Mouse (Mus musculus) hindbrain, embryonic 12.5 days (tissue): ENCODE data around the gene Rspo1. TPM values are rescaled to one million over a fixed set of nuclear protein-coding genes. Genes with fewer than 3 reads are reported as not detected.

Source experiments
- ATAC-seq: fragments of 200-750 bp; cut with Nextera tagmentation; 2 replicates; pipeline ENCODE4 v1.8.0; 2017; ENCODE audit warnings: moderate TSS enrichment; ENCODE audit not compliant: low FRiP score
- H3K27ac ChIP-seq: fragments of 300-500 bp; sonication (generic); 2 replicates; pipeline ENCODE4 v1.5.1; 2016; ENCODE audit warnings: mild to moderate bottlenecking
- H3K27me3 ChIP-seq: fragments of 300-500 bp; sonication (generic); 2 replicates; pipeline ENCODE4 v1.6.1; 2016; ENCODE audit warnings: mild to moderate bottlenecking
- H3K36me3 ChIP-seq: fragments of 300-500 bp; sonication (generic); 2 replicates; pipeline ENCODE4 v1.6.1; 2016; ENCODE audit warnings: mild to moderate bottlenecking
- H3K4me1 ChIP-seq: fragments of 300-500 bp; sonication (generic); 2 replicates; pipeline ENCODE4 v1.6.1; 2016
- H3K4me2 ChIP-seq: fragments of 300-500 bp; sonication (generic); replicated peaks from 2 replicates; pipeline ENCODE4 v1.6.1; 2016; ENCODE audit warnings: mild to moderate bottlenecking
- H3K4me3 ChIP-seq: fragments of 300-500 bp; sonication (generic); 2 replicates; pipeline ENCODE4 v1.5.1; 2016; ENCODE audit warnings: mild to moderate bottlenecking
- H3K9ac ChIP-seq: fragments of 300-500 bp; sonication (generic); 2 replicates; pipeline ENCODE4 v1.6.1; 2016; ENCODE audit warnings: mild to moderate bottlenecking, moderate library complexity
- H3K9me3 ChIP-seq: fragments of 300-500 bp; sonication (generic); replicated peaks from 2 replicates; pipeline ENCODE4 v1.6.1; 2016; ENCODE audit warnings: mild to moderate bottlenecking
- WGBS: fragments of 180-500 bp; shearing (Covaris S2); methylation state at CpG from one replicate; pipeline ENCODE4 v1.1.7; 2016; 5-methylcytosine and 5-hydroxymethylcytosine counted together
- polyA plus RNA-seq: library from polyadenylated mRNA; unstranded; fragments of >200 nt; fragmentation: Nextera tagmentation; extraction: Ambion mirVana; gene quantifications from 2 replicates; pipeline ENCODE4 v1.2.1, GENCODE M21; 2016

The Rspo1 gene
- polyA plus RNA-seq, 1 experiment from 2014 or later: 7.0 TPM

DNA sequence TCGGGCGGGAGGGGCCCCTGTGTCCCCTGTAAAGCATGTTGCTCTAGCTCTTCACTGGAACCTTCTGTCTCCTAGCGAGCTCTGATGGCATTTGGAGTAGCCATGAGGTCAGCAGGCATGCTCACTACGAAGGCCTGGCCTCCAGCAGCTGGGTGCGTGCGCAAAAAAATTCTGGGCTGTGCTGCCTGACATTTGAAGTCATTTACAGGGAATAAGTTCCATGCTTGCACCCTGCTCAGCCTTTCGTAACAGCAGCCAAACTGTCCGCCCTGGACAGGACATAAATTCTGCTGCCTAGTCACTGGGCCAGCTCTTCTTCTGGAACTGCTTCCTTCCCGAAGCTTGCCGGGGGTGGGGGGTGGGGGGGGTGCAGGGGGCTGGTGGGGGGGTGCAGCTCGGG is 27.2 kb upstream of the Rspo1 start:
- ATAC-seq: no peak
- 0 out of 2 replicates have a peak overlapping the region, but pooled peaks have one; percentile 18 for H3K27ac ChIP-seq
- no peaks in the 10 kb centered on the region for H3K27me3 ChIP-seq
- no peaks in the 10 kb centered on the region for H3K4me1 ChIP-seq
- WGBS: 73% methylated on average over 11 of the region's 11 CpGs
- H3K9me3 ChIP-seq: no peaks in the 10 kb centered on the region
- H3K4me3 ChIP-seq: no peak overlapping the region
- no peaks in the 10 kb centered on the region for H3K36me3 ChIP-seq
- no peak overlapping the region for H3K4me2 ChIP-seq
- no peak overlapping the region for H3K9ac ChIP-seq

DNA sequence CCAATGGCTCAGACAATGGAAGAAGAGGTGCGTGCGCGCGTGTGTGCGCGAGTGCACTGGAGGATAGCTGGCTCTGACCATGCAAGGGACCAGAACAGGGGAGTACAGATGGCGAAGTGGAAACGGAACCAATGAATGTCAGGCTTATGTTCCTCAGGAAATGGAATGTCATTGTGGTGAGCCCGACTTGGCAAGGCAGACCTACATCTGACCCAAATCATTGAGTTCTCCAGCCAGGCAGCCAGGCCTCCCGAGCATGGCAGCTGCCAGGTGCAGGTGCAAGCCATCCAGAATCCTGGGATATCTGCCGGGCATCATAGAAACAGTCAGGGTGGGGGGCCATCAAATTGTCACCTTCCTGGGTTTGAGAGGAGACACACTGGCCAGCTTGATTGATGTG is 25.3 kb upstream of the Rspo1 start:
- no peak overlapping the region for H3K4me3 ChIP-seq
- no peak for ATAC-seq
- WGBS: 94% methylated on average over 11 of the region's 11 CpGs
- H3K27ac ChIP-seq: no peak overlapping the region
- H3K4me1 ChIP-seq: peaks cover 7% of the 10 kb centered on the region
- H3K27me3 ChIP-seq: no peaks in the 10 kb centered on the region
- no peaks in the 10 kb centered on the region for H3K9me3 ChIP-seq
- no peak overlapping the region for H3K4me2 ChIP-seq
- no peaks in the 10 kb centered on the region for H3K36me3 ChIP-seq
- no peak overlapping the region for H3K9ac ChIP-seq

DNA sequence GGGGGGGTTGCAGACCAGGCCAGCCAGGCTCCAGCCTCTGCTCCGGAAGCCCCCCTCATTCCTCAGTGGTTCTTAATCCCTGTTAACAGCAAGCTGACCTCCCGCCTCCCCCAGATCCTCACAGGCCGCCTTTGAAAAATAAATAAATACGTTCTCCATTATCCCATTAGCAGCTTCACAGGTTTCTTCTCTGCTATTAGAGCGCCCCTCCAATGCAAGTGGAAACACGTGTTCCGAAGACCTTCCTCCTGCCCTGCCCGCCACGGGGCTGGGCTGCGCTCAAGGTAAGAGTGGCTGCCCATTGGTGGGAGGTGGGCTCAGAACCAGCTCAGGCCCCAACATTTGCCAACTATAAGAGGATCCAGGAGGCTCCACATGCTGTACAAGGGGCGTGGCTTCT is 23.7 kb upstream of the Rspo1 start:
- no peaks in the 10 kb centered on the region for H3K36me3 ChIP-seq
- no peak overlapping the region for H3K27ac ChIP-seq
- no peak overlapping the region for H3K4me2 ChIP-seq
- ATAC-seq: no peak
- WGBS: 58% methylated on average over 11 of the region's 11 CpGs
- H3K4me3 ChIP-seq: no peak overlapping the region
- no peaks in the 10 kb centered on the region for H3K27me3 ChIP-seq
- H3K4me1 ChIP-seq: peaks cover 7% of the 10 kb centered on the region
- no peak overlapping the region for H3K9ac ChIP-seq
- no peaks in the 10 kb centered on the region for H3K9me3 ChIP-seq

DNA sequence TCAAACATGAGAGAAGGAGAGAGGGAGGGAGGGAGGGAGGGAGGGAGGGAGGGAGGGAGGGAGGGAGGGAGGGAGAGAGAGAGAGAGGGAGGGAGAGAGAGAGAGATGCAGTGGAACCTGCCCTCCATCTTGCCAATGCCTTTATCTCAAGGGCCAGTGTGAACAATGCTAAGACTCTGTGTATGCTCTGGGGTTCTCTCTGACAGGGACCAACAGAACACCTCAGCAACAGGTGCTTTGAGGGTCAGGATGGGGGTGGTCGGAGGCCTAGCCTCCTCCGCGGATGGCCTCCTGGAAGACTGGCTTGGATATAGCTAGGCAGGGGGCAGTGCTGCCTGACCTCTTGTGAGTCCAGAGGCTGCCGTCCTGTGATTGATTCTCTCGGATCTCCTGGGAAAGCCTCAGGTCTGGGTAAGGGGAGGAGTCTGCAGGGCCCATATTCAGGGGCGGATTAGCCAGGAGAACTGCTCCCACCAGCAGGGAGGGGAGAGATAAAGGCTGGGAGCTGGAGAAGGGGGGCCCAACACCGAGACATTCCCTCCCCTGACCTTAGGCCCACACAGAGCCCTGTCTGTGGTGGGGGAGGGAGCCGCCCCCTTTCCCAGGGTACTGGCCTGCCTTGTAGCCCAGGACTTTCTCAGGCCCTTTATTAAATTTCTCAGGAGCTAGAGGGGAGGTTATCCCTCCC is 21.2 kb upstream of the Rspo1 start:
- H3K36me3 ChIP-seq: no peaks in the 10 kb centered on the region
- peak overlapping the region; percentile 35; the same call in 1 of the 2 replicates for H3K27ac ChIP-seq
- H3K27me3 ChIP-seq: no peaks in the 10 kb centered on the region
- H3K4me3 ChIP-seq: no peak overlapping the region
- H3K9ac ChIP-seq: peak overlapping the region; percentile 33; the same call in 1 of the 2 replicates
- H3K9me3 ChIP-seq: no peaks in the 10 kb centered on the region
- peaks cover 17% of the 10 kb centered on the region for H3K4me1 ChIP-seq
- ATAC-seq: peak; percentile 19; the same call in 1 of the 2 replicates
- WGBS: 4% methylated on average over 8 of the region's 8 CpGs
- H3K4me2 ChIP-seq: no peak overlapping the region

DNA sequence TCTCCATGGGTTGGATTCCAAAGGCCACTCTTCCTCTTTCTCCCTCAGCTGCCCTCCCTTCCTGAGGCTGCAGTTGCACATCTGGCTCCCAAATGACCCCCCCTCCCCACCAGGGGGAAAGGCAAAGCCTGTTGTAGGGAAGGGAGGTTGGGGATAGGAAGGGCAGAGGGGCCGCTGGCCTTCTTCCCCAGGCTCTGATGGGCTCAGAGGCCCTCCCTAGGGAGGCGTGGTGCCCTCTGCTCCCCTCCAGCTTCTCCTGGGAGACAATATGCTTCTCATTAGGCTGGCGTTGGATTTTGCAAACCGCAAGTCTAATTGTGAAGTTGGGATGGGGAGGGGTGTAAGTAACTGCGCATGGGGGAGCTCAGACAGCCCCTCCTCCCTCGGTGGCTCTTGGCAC is 17.5 kb upstream of the Rspo1 start:
- Histone ChIP-seq H3K9me3 (no peaks in the 10 kb centered on the region), H3K4me3 (no peak overlapping the region), H3K27ac (no peak overlapping the region), H3K36me3 (no peaks in the 10 kb centered on the region), H3K4me2 (no peak overlapping the region), H3K9ac (peak overlapping the region; percentile 24; the same call in 1 of the 2 replicates), H3K4me1 (peaks cover 21% of the 10 kb centered on the region), H3K27me3 (0 out of 2 replicates have a peak, but pooled peaks cover 3% of the 10 kb centered on the region)
- WGBS: 41% methylated on average over 6 of the region's 6 CpGs
- ATAC-seq: no peak

DNA sequence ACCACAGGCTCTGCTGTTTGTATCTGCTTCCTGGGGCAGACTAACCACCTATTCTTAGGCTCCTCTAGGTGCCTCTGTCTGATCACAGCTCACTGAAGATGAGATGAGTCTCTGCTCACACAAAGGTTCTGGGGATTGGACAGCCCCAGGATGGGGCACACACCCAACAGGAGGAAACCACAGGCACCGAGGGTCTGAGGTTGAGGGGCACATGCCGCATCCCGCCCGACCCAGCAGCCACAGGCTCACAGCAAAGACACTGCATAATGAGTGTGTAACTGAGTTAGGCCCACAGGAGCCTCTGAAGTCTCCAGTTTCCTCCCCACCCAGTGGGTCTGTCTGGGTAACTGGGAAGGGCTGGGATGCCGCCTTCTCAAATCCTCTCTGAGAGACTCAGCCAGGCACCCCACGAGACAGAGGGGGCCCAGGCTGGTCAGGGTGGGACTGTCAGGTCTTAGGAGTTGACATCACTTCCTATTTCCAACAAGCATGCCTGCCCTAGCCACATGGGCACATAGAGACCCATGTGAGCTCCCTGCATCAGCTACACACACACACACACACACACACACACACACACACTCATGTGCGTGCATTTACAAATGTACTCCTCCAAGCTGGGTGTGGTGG is 16.9 kb upstream of the Rspo1 start:
- no peak for ATAC-seq
- H3K9me3 ChIP-seq: no peaks in the 10 kb centered on the region
- H3K27me3 ChIP-seq: 0 out of 2 replicates have a peak, but pooled peaks cover 3% of the 10 kb centered on the region
- no peaks in the 10 kb centered on the region for H3K36me3 ChIP-seq
- H3K4me1 ChIP-seq: peaks cover 21% of the 10 kb centered on the region
- H3K27ac ChIP-seq: no peak overlapping the region
- H3K9ac ChIP-seq: no peak overlapping the region
- H3K4me3 ChIP-seq: no peak overlapping the region
- no peak overlapping the region for H3K4me2 ChIP-seq
- WGBS: 72% methylated on average over 7 of the region's 7 CpGs

DNA sequence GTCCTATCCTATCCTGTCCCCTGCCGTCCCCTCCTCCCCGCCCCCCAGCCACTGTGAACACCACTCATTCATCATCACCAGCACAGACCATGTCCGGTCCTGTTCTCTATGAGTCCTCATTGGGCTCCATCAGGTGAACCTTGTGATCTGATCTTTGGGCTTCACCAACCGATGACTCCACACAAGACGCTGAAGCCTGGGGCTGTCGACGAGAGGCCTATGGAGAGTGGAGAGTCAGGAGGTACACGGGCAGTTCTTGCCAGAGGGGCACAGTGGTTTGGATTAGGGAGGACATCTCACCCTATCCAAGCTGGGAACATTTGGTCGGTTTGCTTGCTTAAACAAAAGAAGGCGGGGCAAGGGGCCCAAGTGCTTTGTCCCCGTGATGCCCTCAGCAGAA is 16.0 kb upstream of the Rspo1 start:
- Histone ChIP-seq H3K4me2 (no peak overlapping the region), H3K4me3 (no peak overlapping the region), H3K27ac (no peak overlapping the region), H3K4me1 (peaks cover 18% of the 10 kb centered on the region), H3K27me3 (0 out of 2 replicates have a peak, but pooled peaks cover 3% of the 10 kb centered on the region), H3K9ac (no peak overlapping the region), H3K36me3 (no peaks in the 10 kb centered on the region), H3K9me3 (no peaks in the 10 kb centered on the region)
- ATAC-seq: no peak
- 70% methylated on average over 11 of the region's 11 CpGs for WGBS

DNA sequence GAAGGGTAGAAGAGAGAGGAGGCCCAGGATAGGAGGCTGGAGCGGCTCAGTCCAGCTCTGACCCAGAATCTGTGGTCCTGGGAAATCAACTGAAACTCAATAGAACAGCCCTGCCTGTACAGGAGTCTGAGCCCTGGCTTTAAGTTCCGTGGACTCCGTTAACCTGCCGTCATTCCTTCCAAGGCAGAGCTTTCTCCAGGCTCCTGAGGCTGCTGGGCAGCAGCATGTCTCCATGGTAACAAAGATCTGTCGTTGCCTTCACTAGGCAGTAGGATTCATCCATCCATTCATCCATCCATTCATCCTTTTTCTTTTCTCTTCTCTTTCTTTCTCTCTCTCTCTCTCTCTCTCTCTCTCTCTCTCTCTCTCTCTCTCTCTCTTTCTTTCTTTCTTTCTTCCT is 15.6 kb upstream of the Rspo1 start:
- Histone ChIP-seq H3K4me2 (no peak overlapping the region), H3K9me3 (no peaks in the 10 kb centered on the region), H3K27ac (no peak overlapping the region), H3K4me3 (no peak overlapping the region), H3K36me3 (no peaks in the 10 kb centered on the region), H3K27me3 (0 out of 2 replicates have a peak, but pooled peaks cover 3% of the 10 kb centered on the region), H3K4me1 (peaks cover 14% of the 10 kb centered on the region), H3K9ac (no peak overlapping the region)
- 42% methylated on average over 5 of the region's 5 CpGs for WGBS
- no peak for ATAC-seq

DNA sequence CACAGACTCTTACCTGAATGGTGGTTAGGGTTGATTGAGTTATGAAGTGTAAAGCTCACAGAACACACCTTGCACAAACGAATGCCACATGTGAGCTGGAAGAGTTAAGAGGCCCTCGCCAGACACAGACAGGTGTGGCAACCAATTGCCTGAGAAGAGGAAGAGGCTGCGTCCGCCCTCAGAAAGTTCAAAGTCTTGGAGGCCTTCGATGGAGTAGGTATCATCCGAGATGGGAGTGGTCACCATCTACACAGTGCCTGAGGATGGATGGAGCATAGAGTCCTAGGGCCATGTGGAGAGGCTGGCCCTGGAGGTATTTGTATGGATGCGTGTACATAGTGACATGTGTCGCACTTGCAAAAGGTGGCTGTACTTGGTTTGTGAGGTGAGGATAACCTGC is 15.1 kb upstream of the Rspo1 start:
- peaks cover 14% of the 10 kb centered on the region for H3K4me1 ChIP-seq
- H3K27me3 ChIP-seq: 0 out of 2 replicates have a peak, but pooled peaks cover 3% of the 10 kb centered on the region
- no peaks in the 10 kb centered on the region for H3K36me3 ChIP-seq
- no peak overlapping the region for H3K4me2 ChIP-seq
- no peaks in the 10 kb centered on the region for H3K9me3 ChIP-seq
- WGBS: 84% methylated on average over 8 of the region's 8 CpGs
- H3K27ac ChIP-seq: no peak overlapping the region
- H3K4me3 ChIP-seq: no peak overlapping the region
- ATAC-seq: no peak
- no peak overlapping the region for H3K9ac ChIP-seq

DNA sequence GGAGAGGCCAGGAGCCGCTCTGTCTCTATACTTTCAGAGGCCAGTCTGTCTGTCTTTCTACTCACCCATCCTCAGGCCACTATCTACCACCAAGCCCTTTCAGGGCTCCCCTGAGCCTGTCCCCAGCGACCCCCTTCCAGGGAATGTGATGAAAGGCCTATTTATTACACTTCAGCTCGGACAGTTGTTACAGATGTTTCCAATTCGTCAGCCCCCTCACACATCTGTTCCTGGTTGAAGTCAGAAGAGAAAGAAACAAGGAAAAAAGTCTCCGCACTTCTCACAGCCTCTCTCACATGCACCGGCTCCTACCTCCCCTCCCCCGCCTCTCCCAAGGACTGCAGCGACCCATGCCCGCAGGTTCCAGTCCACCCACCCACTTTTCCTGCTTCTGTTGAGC is 13.9 kb upstream of the Rspo1 start:
- Histone ChIP-seq H3K4me1 (peaks cover 14% of the 10 kb centered on the region), H3K9ac (no peak overlapping the region), H3K9me3 (no peaks in the 10 kb centered on the region), H3K4me3 (no peak overlapping the region), H3K27ac (no peak overlapping the region), H3K4me2 (no peak overlapping the region), H3K36me3 (no peaks in the 10 kb centered on the region), H3K27me3 (0 out of 2 replicates have a peak, but pooled peaks cover 3% of the 10 kb centered on the region)
- WGBS: 47% methylated on average over 9 of the region's 9 CpGs
- ATAC-seq: no peak

DNA sequence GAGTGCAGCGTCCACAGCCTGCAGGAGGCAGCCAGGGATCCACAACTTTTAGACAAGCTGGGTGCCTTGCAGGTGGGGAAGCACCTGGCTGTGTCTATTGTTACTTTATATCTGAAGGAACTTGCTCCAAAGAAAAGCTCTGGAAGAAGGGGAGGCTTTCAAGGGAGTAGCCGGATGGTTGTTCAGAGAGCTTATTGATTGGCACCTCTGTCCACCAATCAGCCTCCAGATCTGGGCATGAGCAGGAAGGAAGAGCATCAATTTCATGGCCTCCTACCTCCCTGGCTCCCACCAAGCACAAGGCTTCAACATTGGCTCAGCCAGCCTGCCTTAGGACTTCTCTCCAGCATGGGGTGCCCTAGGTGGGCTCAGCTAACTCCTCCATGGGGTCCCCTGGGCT is 12.9 kb upstream of the Rspo1 start:
- no peak for ATAC-seq
- Histone ChIP-seq H3K9me3 (no peaks in the 10 kb centered on the region), H3K9ac (no peak overlapping the region), H3K4me2 (no peak overlapping the region), H3K36me3 (no peaks in the 10 kb centered on the region), H3K4me1 (peaks cover 14% of the 10 kb centered on the region), H3K27me3 (peaks cover 6% of the 10 kb centered on the region; the same call in 1 of the 2 replicates), H3K4me3 (no peak overlapping the region), H3K27ac (no peak overlapping the region)
- 73% methylated on average over 2 of the region's 2 CpGs for WGBS

DNA sequence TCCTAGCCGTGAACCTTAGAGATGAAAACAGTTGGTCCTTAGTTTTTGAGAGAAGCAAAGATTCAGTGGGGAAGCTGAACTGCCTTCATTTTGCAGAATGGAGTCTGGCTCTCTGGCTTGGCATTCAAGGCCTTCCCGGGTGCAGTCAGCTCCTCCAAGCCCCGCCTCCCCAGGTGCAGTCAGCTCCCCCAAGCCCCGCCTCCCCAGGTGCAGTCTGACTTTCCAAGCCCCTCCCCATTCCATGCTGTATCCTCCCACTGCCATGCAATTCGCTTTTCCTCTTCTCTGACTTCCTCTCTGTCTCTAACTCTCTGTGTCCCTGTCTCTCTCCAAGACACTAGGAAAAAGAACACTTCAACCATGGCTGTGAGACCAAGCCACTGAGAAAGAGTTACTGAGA is 8.0 kb upstream of the Rspo1 start:
- ATAC-seq: no peak
- no peak overlapping the region for H3K9ac ChIP-seq
- no peaks in the 10 kb centered on the region for H3K36me3 ChIP-seq
- H3K9me3 ChIP-seq: no peaks in the 10 kb centered on the region
- H3K4me1 ChIP-seq: peaks cover 7% of the 10 kb centered on the region
- WGBS: 34% methylated on average over 5 of the region's 5 CpGs
- no peak overlapping the region for H3K4me3 ChIP-seq
- H3K27me3 ChIP-seq: peaks cover 23% of the 10 kb centered on the region
- H3K4me2 ChIP-seq: no peak overlapping the region
- H3K27ac ChIP-seq: no peak overlapping the region
